In the genomic region with DNA sequence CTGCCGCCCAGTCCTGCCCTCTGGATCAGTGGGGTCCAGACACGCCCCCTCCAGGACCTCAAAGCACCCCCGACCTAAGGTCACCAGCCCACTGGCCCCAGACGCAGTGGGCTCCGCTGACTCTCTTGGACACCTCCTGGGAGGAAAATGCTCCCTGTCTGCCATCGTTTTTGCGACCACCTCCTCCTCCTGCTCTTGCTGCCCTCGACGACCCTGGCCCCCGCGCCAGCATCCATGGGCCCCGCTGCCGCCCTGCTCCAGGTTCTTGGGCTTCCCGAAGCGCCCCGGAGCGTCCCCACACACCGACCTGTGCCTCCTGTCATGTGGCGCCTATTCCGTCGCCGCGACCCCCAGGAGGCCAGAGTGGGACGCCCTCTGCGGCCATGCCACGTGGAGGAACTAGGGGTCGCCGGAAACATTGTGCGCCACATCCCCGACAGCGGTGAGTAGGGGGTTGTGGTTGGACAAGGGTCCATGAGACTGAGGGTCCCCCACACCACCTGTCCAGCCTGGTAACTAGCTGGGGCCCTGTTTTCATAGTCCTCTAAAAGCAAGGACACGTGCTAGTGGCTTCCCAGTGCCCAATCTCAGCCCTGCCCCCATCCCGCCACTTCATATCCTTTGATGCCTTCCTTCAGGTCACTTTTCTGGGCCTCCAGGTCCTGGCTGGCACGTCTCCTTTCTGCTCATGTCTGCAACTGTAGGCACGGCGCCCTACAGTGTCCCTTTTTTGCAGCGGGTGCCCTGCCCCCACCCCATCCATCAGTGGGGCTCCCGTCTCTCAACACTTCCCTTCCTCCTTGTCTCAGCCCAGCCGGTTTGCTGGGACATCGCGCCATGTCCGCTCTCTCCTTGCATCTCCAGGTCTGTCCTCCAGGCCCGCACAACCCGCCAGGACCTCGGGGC, we compare ENCODE assay signal across 8 mouse cellular contexts. TPM values are rescaled to one million over a fixed set of nuclear protein-coding genes. Genes with fewer than 3 reads are reported as not detected.
DNase-seq lines count a peak whose midpoint lies in the region; ATAC-seq and TF ChIP-seq lines count a peak whose summit lies in the region.

No protein-coding gene starts in this region.

- H3K36me3 ChIP-seq in heart, embryonic 11.5 days (ENCODE audit: control insufficient read depth, insufficient read depth, low read length), result peaks cover 29% of the 10 kb centered on the region
- H3K36me3 ChIP-seq in ES-Bruce4 (ENCODE audit: control insufficient read depth, insufficient read depth, low read length, poor library complexity, severe bottlenecking), result peaks cover 22% of the 10 kb centered on the region
- peaks cover 54% of the 10 kb centered on the region for H3K36me3 ChIP-seq in forebrain, embryonic 15.5 days
- H3K36me3 ChIP-seq in midbrain, embryonic 11.5 days (ENCODE audit: control insufficient read depth, insufficient read depth, low read length), result peaks cover 34% of the 10 kb centered on the region

- ATAC-seq in heart, embryonic 11.5 days (replicated peaks; ENCODE audit: insufficient number of reproducible peaks, low FRiP score, low TSS enrichment), result 0 out of 2 replicates have a peak, but pooled peaks have one; percentile 18
- ATAC-seq in forebrain, embryonic 15.5 days (replicated peaks), result peak; percentile 30
- ATAC-seq in midbrain, embryonic 11.5 days (ENCODE audit: low FRiP score), result peak; percentile 17
- ATAC-seq in cerebellum, adult (ENCODE audit: insufficient number of reproducible peaks, low FRiP score, low TSS enrichment), result no peak

- peaks cover 7% of the 10 kb centered on the region for H3K27me3 ChIP-seq in heart, embryonic 11.5 days (ENCODE audit: control insufficient read depth, insufficient read depth, low read length)
- H3K27me3 ChIP-seq in ES-Bruce4 (ENCODE audit: control insufficient read depth, insufficient read depth, low read length, poor library complexity, severe bottlenecking), result no peaks in the 10 kb centered on the region
- H3K27me3 ChIP-seq in forebrain, embryonic 15.5 days, result no peaks in the 10 kb centered on the region
- H3K27me3 ChIP-seq in midbrain, embryonic 11.5 days (ENCODE audit: control insufficient read depth, insufficient read depth, low read length), result peaks cover 8% of the 10 kb centered on the region

- H3K4me1 ChIP-seq in heart, embryonic 11.5 days (ENCODE audit: control insufficient read depth, insufficient read depth, low read length), result peaks cover 22% of the 10 kb centered on the region
- peaks cover 2% of the 10 kb centered on the region for H3K4me1 ChIP-seq in ES-Bruce4 (ENCODE audit: control insufficient read depth, insufficient read depth, low read length)
- H3K4me1 ChIP-seq in forebrain, embryonic 15.5 days, result peaks cover 28% of the 10 kb centered on the region
- H3K4me1 ChIP-seq in midbrain, embryonic 11.5 days (ENCODE audit: control insufficient read depth, insufficient read depth, low read length), result peaks cover 27% of the 10 kb centered on the region

- no peak for DNase-seq in heart, postnatal 14 days
- peak; percentile 90 for DNase-seq in midbrain, embryonic 11.5 days (ENCODE audit: low spot score, missing footprints)
- DNase-seq in thymus, postnatal 0 days (ENCODE audit: low spot score), result no peak
- DNase-seq in spleen, adult 18-20 months, result no peak

- 4% methylated on average over 45 of the region's 45 CpGs for WGBS in heart, embryonic 11.5 days (ENCODE audit: insufficient replicate concordance)
- WGBS in forebrain, embryonic 15.5 days, result 11% methylated on average over 45 of the region's 45 CpGs
- 2% methylated on average over 45 of the region's 45 CpGs for WGBS in midbrain, embryonic 11.5 days

- no peak for TF ChIP-seq CTCF in ES-Bruce4 (IDR thresholded peaks at IDR 0.05; ENCODE audit: low read depth, low read length)

- peak overlapping the region; percentile 31 for H3K4me3 ChIP-seq in heart, embryonic 11.5 days (ENCODE audit: low read depth, low read length)
- peak overlapping the region; percentile 32 for H3K4me3 ChIP-seq in ES-Bruce4 (ENCODE audit: low read depth, low read length)
- peak overlapping the region; percentile 2; the same call in 1 of the 2 replicates for H3K4me3 ChIP-seq in forebrain, embryonic 15.5 days
- H3K4me3 ChIP-seq in midbrain, embryonic 11.5 days (ENCODE audit: low read depth, low read length), result no peak overlapping the region

- intact Hi-C loops in heart, postnatal 14 days (cut with DNase I), result no loop called here

- peak overlapping the region; percentile 65 for H3K4me2 ChIP-seq in heart, embryonic 11.5 days
- H3K4me2 ChIP-seq in forebrain, embryonic 15.5 days (replicated peaks), result peak overlapping the region; percentile 19; the same call in 1 of the 2 replicates
- peak overlapping the region; percentile 32 for H3K4me2 ChIP-seq in midbrain, embryonic 11.5 days

- 0 out of 2 replicates have a peak, but pooled peaks have one; percentile 12 for TF ChIP-seq EP300 in ES-Bruce4 (IDR thresholded peaks at IDR 0.05; ENCODE audit: insufficient read depth, low read depth, low read length)

- TF ChIP-seq POLR2A in ES-Bruce4 (IDR thresholded peaks at IDR 0.05; ENCODE audit: insufficient read depth, low read length), result no peak

- 0 out of 2 replicates have a peak, but pooled peaks cover 2% of the 10 kb centered on the region for H3K9me3 ChIP-seq in heart, embryonic 11.5 days (replicated peaks; ENCODE audit: control insufficient read depth, low read length)
- H3K9me3 ChIP-seq in ES-Bruce4 (replicated peaks; ENCODE audit: control insufficient read depth, insufficient read depth, low read length, poor library complexity, severe bottlenecking), result no peaks in the 10 kb centered on the region
- H3K9me3 ChIP-seq in forebrain, embryonic 15.5 days, result no peaks in the 10 kb centered on the region
- H3K9me3 ChIP-seq in midbrain, embryonic 11.5 days (ENCODE audit: control insufficient read depth, low read length), result no peaks in the 10 kb centered on the region

- H3K9ac ChIP-seq in heart, embryonic 11.5 days (ENCODE audit: low read depth, low read length), result peak overlapping the region; percentile 63; the same call in 1 of the 2 replicates
- H3K9ac ChIP-seq in ES-Bruce4 (ENCODE audit: low read depth, poor library complexity, severe bottlenecking), result peak overlapping the region; percentile 55
- no peak overlapping the region; the same call in 1 of the 2 replicates for H3K9ac ChIP-seq in forebrain, embryonic 15.5 days (replicated peaks)
- H3K9ac ChIP-seq in midbrain, embryonic 11.5 days (ENCODE audit: low read length), result peak overlapping the region; percentile 44

- no peak overlapping the region for H3K27ac ChIP-seq in heart, embryonic 11.5 days (ENCODE audit: low read depth, low read length)
- H3K27ac ChIP-seq in ES-Bruce4 (ENCODE audit: insufficient read depth, low read length), result no peak overlapping the region
- no peak overlapping the region for H3K27ac ChIP-seq in forebrain, embryonic 15.5 days (replicated peaks)
- no peak overlapping the region for H3K27ac ChIP-seq in midbrain, embryonic 11.5 days (ENCODE audit: low read depth, low read length)

RNA-seq across cellular contexts. Expression of a gene that starts 0.5 kb away (rescaled TPM):
- 1.7 and 1.9 TPM in 2 replicates for polyA plus RNA-seq in heart, embryonic 11.5 days (2014; fragmentation: Nextera tagmentation; extraction: Ambion mirVana)
- not detected for total RNA-seq in heart, postnatal 14 days (2021)
- polyA plus RNA-seq in ES-Bruce4 (2011; ENCODE audit: insufficient read depth, insufficient read length, low read depth, missing spikeins), result 1.0 TPM in 1 of 2 replicates, not detected in the other
- 0.87 and 5.1 TPM in 2 replicates for polyA plus RNA-seq in forebrain, embryonic 15.5 days (2015; fragmentation: Nextera tagmentation; extraction: Ambion mirVana)
- polyA plus RNA-seq in midbrain, embryonic 11.5 days (2014; fragmentation: Nextera tagmentation; extraction: Ambion mirVana), result 0.43 and 1.3 TPM in 2 replicates
- 0.13 TPM in 1 of 2 replicates, not detected in the other for polyA plus RNA-seq in thymus, postnatal 0 days (2015; fragmentation: Nextera tagmentation; extraction: Ambion mirVana)

RNA-seq across cellular contexts. Expression of a gene that starts 14.5 kb away (rescaled TPM):
- polyA plus RNA-seq in heart, embryonic 11.5 days (2014; fragmentation: Nextera tagmentation; extraction: Ambion mirVana), result 1.4 and 1.5 TPM in 2 replicates
- total RNA-seq in heart, postnatal 14 days (2021), result under 1 TPM; 0.56 to 0.72 TPM
- 3.4 and 3.8 TPM in 2 replicates for polyA plus RNA-seq in ES-Bruce4 (2011; ENCODE audit: insufficient read depth, insufficient read length, low read depth, missing spikeins)
- 31.3 and 31.9 TPM in 2 replicates for polyA plus RNA-seq in forebrain, embryonic 15.5 days (2015; fragmentation: Nextera tagmentation; extraction: Ambion mirVana)
- 5.5 and 7.0 TPM in 2 replicates for polyA plus RNA-seq in midbrain, embryonic 11.5 days (2014; fragmentation: Nextera tagmentation; extraction: Ambion mirVana)
- 0.19 and 0.40 TPM in 2 replicates for polyA plus RNA-seq in thymus, postnatal 0 days (2015; fragmentation: Nextera tagmentation; extraction: Ambion mirVana)

RNA-seq across cellular contexts. Expression of a gene that starts 23.0 kb away (rescaled TPM):
- 14.0 and 17.2 TPM in 2 replicates for polyA plus RNA-seq in heart, embryonic 11.5 days (2014; fragmentation: Nextera tagmentation; extraction: Ambion mirVana)
- 10 to 100 TPM; 41.3 to 44.0 TPM for total RNA-seq in heart, postnatal 14 days (2021)
- polyA plus RNA-seq in ES-Bruce4 (2011; ENCODE audit: insufficient read depth, insufficient read length, low read depth, missing spikeins), result 46.3 and 50.1 TPM in 2 replicates
- 17.5 and 17.8 TPM in 2 replicates for polyA plus RNA-seq in forebrain, embryonic 15.5 days (2015; fragmentation: Nextera tagmentation; extraction: Ambion mirVana)
- 19.6 and 19.8 TPM in 2 replicates for polyA plus RNA-seq in midbrain, embryonic 11.5 days (2014; fragmentation: Nextera tagmentation; extraction: Ambion mirVana)
- 16.4 and 22.6 TPM in 2 replicates for polyA plus RNA-seq in thymus, postnatal 0 days (2015; fragmentation: Nextera tagmentation; extraction: Ambion mirVana)

RNA-seq across cellular contexts. Expression of a gene that starts 27.8 kb away (rescaled TPM):
- 307 and 329 TPM in 2 replicates for polyA plus RNA-seq in heart, embryonic 11.5 days (2014; fragmentation: Nextera tagmentation; extraction: Ambion mirVana)
- total RNA-seq in heart, postnatal 14 days (2021), result 100 to 1,000 TPM; 160 to 164 TPM
- 115 and 117 TPM in 2 replicates for polyA plus RNA-seq in ES-Bruce4 (2011; ENCODE audit: insufficient read depth, insufficient read length, low read depth, missing spikeins)
- 266 and 271 TPM in 2 replicates for polyA plus RNA-seq in forebrain, embryonic 15.5 days (2015; fragmentation: Nextera tagmentation; extraction: Ambion mirVana)
- 230 and 240 TPM in 2 replicates for polyA plus RNA-seq in midbrain, embryonic 11.5 days (2014; fragmentation: Nextera tagmentation; extraction: Ambion mirVana)
- polyA plus RNA-seq in thymus, postnatal 0 days (2015; fragmentation: Nextera tagmentation; extraction: Ambion mirVana), result 314 and 316 TPM in 2 replicates

RNA-seq across cellular contexts. Expression of a gene that starts 27.8 kb away (rescaled TPM):
- polyA plus RNA-seq in heart, embryonic 11.5 days (2014; fragmentation: Nextera tagmentation; extraction: Ambion mirVana), result 36.4 and 37.6 TPM in 2 replicates
- 10 to 100 TPM; 28.9 to 29.0 TPM for total RNA-seq in heart, postnatal 14 days (2021)
- 45.3 and 50.5 TPM in 2 replicates for polyA plus RNA-seq in ES-Bruce4 (2011; ENCODE audit: insufficient read depth, insufficient read length, low read depth, missing spikeins)
- 52.2 and 53.8 TPM in 2 replicates for polyA plus RNA-seq in forebrain, embryonic 15.5 days (2015; fragmentation: Nextera tagmentation; extraction: Ambion mirVana)
- polyA plus RNA-seq in midbrain, embryonic 11.5 days (2014; fragmentation: Nextera tagmentation; extraction: Ambion mirVana), result 45.7 and 49.7 TPM in 2 replicates
- 53.6 and 58.1 TPM in 2 replicates for polyA plus RNA-seq in thymus, postnatal 0 days (2015; fragmentation: Nextera tagmentation; extraction: Ambion mirVana)
